Mouse (Mus musculus): Measurements from ENCODE around the gene Trmt1. TPM values are rescaled to one million over a fixed set of nuclear protein-coding genes. Genes with fewer than 3 reads are reported as not detected.
A peak's percentile ranks its signal among the peaks of the same experiment; 100 is the strongest.

The Trmt1 gene
- 63.4 and 73.3 TPM in 2 replicates for polyA plus RNA-seq (2015; fragmentation: Nextera tagmentation; extraction: Ambion mirVana)

DNA sequence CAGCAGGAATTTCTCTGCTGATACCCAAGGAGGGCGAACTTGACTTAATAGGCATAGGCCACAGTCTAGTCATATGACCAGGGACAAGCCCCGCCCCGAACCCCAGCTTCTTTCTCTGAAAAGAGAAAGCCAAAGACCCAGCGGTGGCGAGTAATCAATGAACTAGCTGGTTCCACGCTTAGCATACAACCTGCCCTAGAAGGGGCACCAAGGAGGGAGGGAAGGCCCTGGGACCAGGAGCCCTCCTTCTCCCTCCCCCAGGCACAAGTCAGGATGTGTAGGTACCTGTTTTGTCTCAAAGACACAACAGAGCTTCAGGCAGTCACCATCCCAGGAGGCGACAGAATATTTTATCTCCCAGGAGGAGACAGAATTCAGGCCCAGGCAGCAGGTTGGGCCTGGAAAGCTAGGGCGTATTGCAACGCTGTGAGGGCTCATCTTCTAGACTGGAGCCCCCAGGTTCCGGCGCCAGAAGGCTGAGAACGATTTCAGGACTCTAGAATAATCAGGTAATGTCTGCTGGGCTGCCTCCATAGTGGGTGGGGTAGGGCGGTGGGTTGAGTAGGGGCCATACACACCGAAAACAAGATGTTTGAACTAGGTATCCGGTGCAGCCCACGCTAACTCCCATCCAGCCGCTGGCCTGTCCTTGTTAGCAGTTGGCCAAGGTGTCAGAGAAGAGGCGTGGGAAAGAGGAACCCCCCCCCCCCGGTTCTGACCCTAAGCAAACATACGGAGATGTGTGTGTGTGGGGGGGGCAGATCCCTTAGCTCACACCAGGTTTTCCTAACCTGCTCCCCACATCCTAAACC is at the start of gene Trmt1:
Gene Trmt1, plus strand, starts transcription at position 117 of the 812 bp plus-strand sequence.
- 0 out of 2 replicates have a peak, but pooled peaks cover 2% of the 10 kb centered on the region for H3K36me3 ChIP-seq (ENCODE audit: control insufficient read depth, insufficient read depth)
- peak within 1 kb of the TSS; percentile 99 for H3K4me3 ChIP-seq (replicated peaks; ENCODE audit: low read length)
- peaks cover 41% of the 10 kb centered on the region for H3K4me1 ChIP-seq (replicated peaks; ENCODE audit: control insufficient read depth, insufficient read depth, low read length)
- ATAC-seq: no peak
- H3K27me3 ChIP-seq (replicated peaks; ENCODE audit: control insufficient read depth, insufficient read depth, low read length): no peaks in the 10 kb centered on the region
- WGBS: 6% methylated on average over 20 of the region's 20 CpGs
- H3K27ac ChIP-seq (ENCODE audit: low read length): no peak within 1 kb of the TSS
- peak within 1 kb of the TSS; percentile 56 for H3K4me2 ChIP-seq (ENCODE audit: low read length)
- H3K9me3 ChIP-seq (ENCODE audit: control insufficient read depth, low read length): no peaks in the 10 kb centered on the region
- H3K9ac ChIP-seq (replicated peaks; ENCODE audit: low read depth, low read length): peak within 1 kb of the TSS; percentile 95

DNA sequence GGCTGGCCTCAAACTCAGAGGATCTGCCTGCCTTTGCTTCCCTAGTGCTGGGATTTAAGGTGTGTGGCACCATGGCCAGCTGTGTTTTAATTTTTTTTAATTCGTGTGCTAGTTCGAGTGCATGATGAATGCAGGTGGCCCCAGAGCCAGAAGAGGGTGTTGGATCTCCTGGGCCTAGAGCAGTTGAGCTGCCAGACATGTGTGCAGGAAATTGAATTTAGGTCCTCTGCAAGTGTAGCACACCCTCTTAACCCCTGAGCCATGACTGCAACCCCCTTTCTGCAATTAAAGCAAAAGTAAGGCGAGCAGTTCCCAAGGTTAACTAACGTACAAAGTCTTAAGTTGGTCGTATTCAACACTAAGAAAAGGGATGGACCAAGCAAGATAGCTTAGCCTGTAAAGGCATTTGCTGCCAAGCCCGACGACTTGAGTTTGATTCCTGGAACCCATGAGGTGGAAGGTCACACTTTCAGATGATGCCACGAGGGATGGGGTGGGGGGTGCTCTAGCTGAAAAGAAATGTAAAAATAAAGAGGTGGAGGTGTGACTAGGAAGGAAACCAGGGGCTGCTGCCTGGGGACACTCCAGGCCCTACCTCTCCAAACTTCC is 48.1 kb upstream of the Trmt1 start:
- WGBS: 34% methylated on average over 8 of the region's 8 CpGs
- no peaks in the 10 kb centered on the region for H3K9me3 ChIP-seq (ENCODE audit: control insufficient read depth, low read length)
- no peaks in the 10 kb centered on the region for H3K36me3 ChIP-seq (ENCODE audit: control insufficient read depth, insufficient read depth)
- ATAC-seq: no peak
- peaks cover 22% of the 10 kb centered on the region for H3K4me1 ChIP-seq (replicated peaks; ENCODE audit: control insufficient read depth, insufficient read depth, low read length)
- no peak overlapping the region; the same call in 1 of the 2 replicates for H3K27ac ChIP-seq (ENCODE audit: low read length)
- no peaks in the 10 kb centered on the region for H3K27me3 ChIP-seq (replicated peaks; ENCODE audit: control insufficient read depth, insufficient read depth, low read length)
- peak overlapping the region; percentile 63 for H3K9ac ChIP-seq (replicated peaks; ENCODE audit: low read depth, low read length)
- peak overlapping the region; percentile 56 for H3K4me3 ChIP-seq (replicated peaks; ENCODE audit: low read length)
- peak overlapping the region; percentile 91 for H3K4me2 ChIP-seq (ENCODE audit: low read length)

DNA sequence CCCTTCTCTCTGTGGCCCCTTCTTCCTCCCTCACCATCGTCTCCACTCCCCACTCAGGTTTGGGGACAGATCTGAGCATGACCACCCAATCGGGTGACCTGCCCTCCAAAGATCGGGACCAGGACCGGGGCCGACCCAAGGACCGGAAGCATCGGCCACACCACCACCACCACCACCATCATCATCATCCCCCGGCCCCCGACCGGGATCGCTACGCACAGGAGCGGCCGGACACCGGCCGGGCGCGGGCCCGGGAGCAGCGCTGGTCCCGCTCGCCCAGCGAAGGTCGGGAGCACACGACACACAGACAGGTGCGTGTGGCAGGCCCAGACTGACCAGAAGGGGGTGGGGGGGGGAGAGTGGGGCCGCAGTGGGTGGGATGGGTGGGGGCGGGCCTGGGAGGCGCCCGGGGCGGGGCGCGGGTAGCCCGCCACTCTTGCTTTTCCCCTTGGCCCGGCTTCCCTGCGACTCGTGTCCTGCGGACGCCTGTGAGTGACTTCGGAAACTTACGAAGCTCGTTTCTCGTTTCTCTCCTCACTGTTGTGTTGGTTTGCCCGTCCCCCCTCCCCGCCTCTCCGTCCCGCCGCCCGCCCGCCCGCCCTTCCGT is 47.4 kb upstream of the Trmt1 start:
- 0% methylated on average over 38 of the region's 52 CpGs for WGBS
- Histone ChIP-seq H3K4me1 (replicated peaks; ENCODE audit: control insufficient read depth, insufficient read depth, low read length) (peaks cover 22% of the 10 kb centered on the region), H3K9me3 (ENCODE audit: control insufficient read depth, low read length) (no peaks in the 10 kb centered on the region), H3K4me3 (replicated peaks; ENCODE audit: low read length) (peak overlapping the region; percentile 56), H3K27me3 (replicated peaks; ENCODE audit: control insufficient read depth, insufficient read depth, low read length) (no peaks in the 10 kb centered on the region), H3K27ac (ENCODE audit: low read length) (peak overlapping the region; percentile 90), H3K4me2 (ENCODE audit: low read length) (peak overlapping the region; percentile 91), H3K9ac (replicated peaks; ENCODE audit: low read depth, low read length) (peak overlapping the region; percentile 63), H3K36me3 (ENCODE audit: control insufficient read depth, insufficient read depth) (no peaks in the 10 kb centered on the region)
- peak; percentile 2; the same call in 1 of the 2 replicates for ATAC-seq

DNA sequence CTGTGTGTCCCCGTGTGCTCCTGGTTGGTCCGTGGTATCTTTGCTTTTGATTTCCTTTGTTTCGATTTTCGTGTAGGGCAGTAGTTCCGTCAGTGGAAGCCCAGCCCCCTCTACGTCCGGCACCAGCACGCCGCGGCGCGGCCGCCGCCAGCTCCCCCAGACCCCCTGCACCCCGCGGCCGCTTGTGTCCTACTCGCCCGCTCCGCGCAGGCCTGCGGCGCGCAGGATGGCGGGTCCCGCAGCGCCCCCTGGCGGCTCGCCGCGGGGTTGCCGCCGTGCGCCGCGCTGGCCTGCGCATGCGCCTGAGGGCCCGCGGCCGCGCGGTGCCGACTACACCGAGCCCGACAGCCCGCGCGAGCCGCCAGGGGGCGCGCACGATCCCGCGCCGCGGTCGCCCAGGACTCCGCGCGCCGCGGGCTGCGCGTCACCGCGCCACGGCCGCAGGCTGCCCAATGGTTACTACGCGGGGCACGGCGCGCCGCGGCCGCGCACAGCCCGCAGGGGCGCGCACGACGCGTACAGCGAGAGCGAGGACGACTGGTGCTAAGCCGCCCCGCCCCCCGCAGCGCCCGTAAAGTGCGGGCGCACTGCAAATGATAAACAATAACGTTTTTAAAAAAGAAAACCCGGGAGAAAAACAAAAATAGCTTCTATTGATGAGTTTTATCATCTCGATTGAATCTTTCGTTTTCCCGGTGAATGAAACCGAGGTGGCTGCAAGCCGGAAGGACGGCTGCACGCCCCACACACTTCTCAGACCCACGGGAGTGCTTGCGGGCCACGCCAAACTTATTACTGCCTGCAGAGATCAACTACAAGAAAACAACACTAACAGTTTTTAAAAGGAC is 46.7 kb upstream of the Trmt1 start:
- under 1% methylated on average over 86 of the region's 106 CpGs for WGBS
- Histone ChIP-seq H3K9ac (replicated peaks; ENCODE audit: low read depth, low read length) (peak overlapping the region; percentile 63), H3K4me3 (replicated peaks; ENCODE audit: low read length) (peak overlapping the region; percentile 56), H3K27ac (ENCODE audit: low read length) (peak overlapping the region; percentile 90), H3K4me1 (replicated peaks; ENCODE audit: control insufficient read depth, insufficient read depth, low read length) (peaks cover 22% of the 10 kb centered on the region), H3K27me3 (replicated peaks; ENCODE audit: control insufficient read depth, insufficient read depth, low read length) (no peaks in the 10 kb centered on the region), H3K4me2 (ENCODE audit: low read length) (peak overlapping the region; percentile 91), H3K36me3 (ENCODE audit: control insufficient read depth, insufficient read depth) (no peaks in the 10 kb centered on the region), H3K9me3 (ENCODE audit: control insufficient read depth, low read length) (no peaks in the 10 kb centered on the region)
- ATAC-seq: peak; percentile 95

DNA sequence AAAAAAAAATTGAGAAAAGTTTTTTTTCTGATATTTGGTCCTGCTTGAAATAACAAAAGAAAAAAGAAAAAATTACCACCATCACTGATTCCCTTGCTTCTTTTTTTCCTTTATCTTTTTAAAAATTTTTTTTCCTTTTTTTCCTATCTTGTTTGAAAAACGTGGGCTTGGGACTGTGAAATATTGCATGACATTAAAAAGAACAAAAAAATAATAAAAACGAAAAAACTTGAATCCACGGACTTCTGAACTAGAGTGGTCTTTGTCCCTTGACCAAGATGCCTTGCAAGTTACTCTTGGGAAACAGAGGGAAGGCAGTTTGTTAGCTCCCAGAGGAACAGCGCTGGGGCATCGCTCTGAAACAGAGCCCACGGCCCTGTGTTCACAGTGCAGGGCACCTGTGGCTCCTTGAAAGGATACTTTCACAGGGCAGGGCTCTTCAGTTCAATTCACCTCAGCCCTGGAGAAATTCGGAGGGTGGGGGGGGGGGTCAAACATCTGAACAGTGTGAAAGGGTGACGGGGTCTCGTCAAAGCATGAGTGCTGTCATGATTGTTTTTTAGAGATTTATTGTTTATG is 46.0 kb upstream of the Trmt1 start:
- no peak for ATAC-seq
- Histone ChIP-seq H3K9ac (replicated peaks; ENCODE audit: low read depth, low read length) (peak overlapping the region; percentile 52; the same call in 1 of the 2 replicates), H3K4me2 (ENCODE audit: low read length) (peak overlapping the region; percentile 66), H3K9me3 (ENCODE audit: control insufficient read depth, low read length) (no peaks in the 10 kb centered on the region), H3K36me3 (ENCODE audit: control insufficient read depth, insufficient read depth) (no peaks in the 10 kb centered on the region), H3K27ac (ENCODE audit: low read length) (no peak overlapping the region), H3K4me1 (replicated peaks; ENCODE audit: control insufficient read depth, insufficient read depth, low read length) (peaks cover 17% of the 10 kb centered on the region), H3K27me3 (replicated peaks; ENCODE audit: control insufficient read depth, insufficient read depth, low read length) (no peaks in the 10 kb centered on the region), H3K4me3 (replicated peaks; ENCODE audit: low read length) (peak overlapping the region; percentile 55)
- 29% methylated on average over 9 of the region's 9 CpGs for WGBS

DNA sequence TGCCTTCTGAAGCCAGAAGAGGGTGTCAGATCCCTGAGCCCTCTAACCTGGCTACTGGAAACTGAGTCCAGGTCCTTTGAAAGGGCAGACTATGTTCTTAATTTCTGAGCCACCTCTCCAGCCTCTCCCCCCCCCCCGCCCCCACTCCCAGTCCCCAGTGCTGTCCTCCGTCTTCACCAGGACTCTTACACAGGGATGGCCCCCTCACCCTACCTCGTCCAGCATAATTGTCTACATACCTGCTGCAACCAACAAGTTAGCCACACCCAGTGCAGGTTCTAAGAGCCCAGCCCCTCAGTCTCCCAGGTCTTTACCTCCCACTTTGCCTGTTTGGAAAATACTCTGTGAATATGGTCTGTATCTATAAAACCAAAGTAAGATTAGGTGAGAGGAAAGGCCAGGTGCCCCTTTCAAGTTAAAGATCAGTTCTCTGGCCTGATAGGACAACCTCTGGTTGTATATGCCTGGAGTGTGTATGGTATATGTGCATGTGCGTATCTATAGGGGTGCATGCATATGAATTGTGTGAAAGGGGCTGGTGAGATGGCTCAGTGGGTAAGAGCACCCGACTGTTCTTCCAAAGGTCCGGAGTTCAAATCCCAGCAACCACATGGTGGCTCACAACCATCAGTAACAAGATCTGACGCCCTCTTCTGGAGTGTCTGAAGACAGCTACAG is 45.4 kb upstream of the Trmt1 start:
- H3K4me3 ChIP-seq (replicated peaks; ENCODE audit: low read length): no peak overlapping the region
- no peaks in the 10 kb centered on the region for H3K27me3 ChIP-seq (replicated peaks; ENCODE audit: control insufficient read depth, insufficient read depth, low read length)
- ATAC-seq: no peak
- H3K9me3 ChIP-seq (ENCODE audit: control insufficient read depth, low read length): no peaks in the 10 kb centered on the region
- H3K4me1 ChIP-seq (replicated peaks; ENCODE audit: control insufficient read depth, insufficient read depth, low read length): peaks cover 10% of the 10 kb centered on the region
- H3K4me2 ChIP-seq (ENCODE audit: low read length): no peak overlapping the region
- WGBS: 76% methylated on average over 7 of the region's 7 CpGs
- H3K36me3 ChIP-seq (ENCODE audit: control insufficient read depth, insufficient read depth): no peaks in the 10 kb centered on the region
- H3K27ac ChIP-seq (ENCODE audit: low read length): no peak overlapping the region
- H3K9ac ChIP-seq (replicated peaks; ENCODE audit: low read depth, low read length): no peak overlapping the region

DNA sequence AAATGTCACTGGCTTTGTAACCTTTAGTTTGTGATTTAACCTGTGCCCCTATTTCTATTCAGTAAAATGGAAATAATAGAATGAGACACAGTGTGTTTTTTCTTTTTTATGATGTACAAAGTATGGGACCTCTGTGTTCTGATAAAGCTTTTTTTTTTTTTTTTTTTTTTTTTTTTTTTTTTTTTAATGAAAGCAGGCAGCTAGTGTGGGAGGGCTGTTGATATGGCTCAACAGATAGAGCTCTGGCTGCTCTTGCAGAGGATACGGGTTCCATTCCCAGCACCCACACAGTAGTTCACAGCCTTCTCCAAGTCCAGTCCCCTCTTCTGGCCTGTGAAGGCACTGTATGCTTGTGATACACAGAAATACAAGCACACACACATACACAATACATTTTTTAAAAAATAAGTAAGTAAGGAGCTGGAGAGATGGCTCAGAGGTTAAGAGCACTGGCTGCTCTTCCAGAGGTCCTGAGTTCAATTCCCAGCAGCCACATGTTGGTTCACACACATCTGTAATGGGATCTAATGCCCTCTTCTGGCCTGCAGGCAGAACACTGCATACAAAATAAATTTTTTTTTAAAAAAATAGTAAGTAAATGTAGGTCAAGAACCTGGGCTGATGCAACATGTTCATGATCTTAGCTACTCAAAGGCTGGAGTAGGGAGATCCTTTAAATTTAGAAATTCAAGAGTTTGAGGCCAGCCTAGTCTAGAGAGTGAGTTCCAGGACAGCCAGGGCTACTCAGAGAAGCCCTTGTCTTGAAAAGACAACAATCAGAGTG is 44.3 kb upstream of the Trmt1 start:
- ATAC-seq: no peak
- Histone ChIP-seq H3K9me3 (ENCODE audit: control insufficient read depth, low read length) (no peaks in the 10 kb centered on the region), H3K27ac (ENCODE audit: low read length) (no peak overlapping the region), H3K4me2 (ENCODE audit: low read length) (no peak overlapping the region), H3K4me1 (replicated peaks; ENCODE audit: control insufficient read depth, insufficient read depth, low read length) (peaks cover 10% of the 10 kb centered on the region), H3K27me3 (replicated peaks; ENCODE audit: control insufficient read depth, insufficient read depth, low read length) (no peaks in the 10 kb centered on the region), H3K36me3 (ENCODE audit: control insufficient read depth, insufficient read depth) (no peaks in the 10 kb centered on the region), H3K4me3 (replicated peaks; ENCODE audit: low read length) (no peak overlapping the region), H3K9ac (replicated peaks; ENCODE audit: low read depth, low read length) (no peak overlapping the region)
- 100% methylated on average over 1 of the region's 1 CpGs for WGBS

DNA sequence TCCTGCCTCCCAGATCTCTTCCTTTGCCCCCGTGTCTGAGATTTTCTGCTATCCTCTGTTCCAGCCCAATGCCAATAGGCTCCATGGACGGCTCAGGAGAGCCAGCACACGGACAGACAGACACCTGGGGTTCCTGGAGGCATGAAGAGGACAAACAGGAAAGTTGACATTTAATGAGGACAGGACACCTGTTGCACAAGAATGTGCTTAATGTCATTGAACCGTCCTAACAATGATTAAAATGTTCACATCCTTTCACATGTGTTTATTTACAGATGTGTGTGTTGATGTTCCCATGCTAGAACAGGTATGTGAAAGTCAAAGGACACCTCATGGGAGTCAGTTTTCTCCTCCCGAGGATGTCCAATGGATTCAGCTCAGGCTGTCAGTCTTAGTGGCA is 43.1 kb upstream of the Trmt1 start:
- H3K27ac ChIP-seq (ENCODE audit: low read length): no peak overlapping the region
- H3K4me3 ChIP-seq (replicated peaks; ENCODE audit: low read length): no peak overlapping the region
- no peak for ATAC-seq
- H3K9me3 ChIP-seq (ENCODE audit: control insufficient read depth, low read length): no peaks in the 10 kb centered on the region
- no peak overlapping the region for H3K4me2 ChIP-seq (ENCODE audit: low read length)
- 80% methylated on average over 5 of the region's 5 CpGs for WGBS
- H3K36me3 ChIP-seq (ENCODE audit: control insufficient read depth, insufficient read depth): no peaks in the 10 kb centered on the region
- H3K4me1 ChIP-seq (replicated peaks; ENCODE audit: control insufficient read depth, insufficient read depth, low read length): peaks cover 16% of the 10 kb centered on the region
- H3K9ac ChIP-seq (replicated peaks; ENCODE audit: low read depth, low read length): no peak overlapping the region
- H3K27me3 ChIP-seq (replicated peaks; ENCODE audit: control insufficient read depth, insufficient read depth, low read length): no peaks in the 10 kb centered on the region
